Mouse (Mus musculus) NIH3T3 (cell line): ENCODE results near the gene Cog2.

Experiments used
- DNase-seq: peaks from one replicate; pipeline ENCODE4 v3.0.0-alpha.2; 2012; ENCODE audit warnings: low read depth

The Cog2 gene

GRCm38 (mm10) chr8:124517142-124517541 lies 3.4 kb upstream of the Cog2 start:
- no peak for DNase-seq

GRCm38 (mm10) chr8:124521946-124522345 lies 1.4 kb downstream of the Cog2 start:
- no peak for DNase-seq

DNA sequence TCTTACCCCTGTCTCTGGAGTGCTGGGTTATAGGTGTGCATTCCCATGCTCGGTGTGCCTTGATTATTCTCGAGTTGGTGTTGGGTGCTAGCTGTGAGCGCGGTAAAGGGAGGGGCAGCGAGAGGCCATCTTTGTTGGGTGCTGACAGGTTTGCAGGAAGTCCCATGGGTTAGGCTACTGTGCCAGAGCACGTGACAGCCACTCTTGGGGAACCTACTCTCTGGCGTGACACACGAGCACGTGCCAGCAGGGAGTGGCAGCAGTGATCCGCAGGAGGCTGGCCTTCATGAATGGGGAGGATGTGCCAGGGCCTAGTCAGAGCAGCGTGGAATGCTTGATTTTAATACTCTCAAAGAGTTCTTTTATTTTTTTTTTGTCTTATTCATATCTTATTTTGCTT lies 5.7 kb downstream of the Cog2 start:
- no peak for DNase-seq

GRCm38 (mm10) chr8:124530076-124530475 lies 9.5 kb downstream of the Cog2 start:
- no peak for DNase-seq

GRCm38 (mm10) chr8:124530556-124530955 lies 10.0 kb downstream of the Cog2 start:
- no peak for DNase-seq

GRCm38 (mm10) chr8:124530996-124531395 lies 10.4 kb downstream of the Cog2 start:
- DNase-seq: no peak

DNA sequence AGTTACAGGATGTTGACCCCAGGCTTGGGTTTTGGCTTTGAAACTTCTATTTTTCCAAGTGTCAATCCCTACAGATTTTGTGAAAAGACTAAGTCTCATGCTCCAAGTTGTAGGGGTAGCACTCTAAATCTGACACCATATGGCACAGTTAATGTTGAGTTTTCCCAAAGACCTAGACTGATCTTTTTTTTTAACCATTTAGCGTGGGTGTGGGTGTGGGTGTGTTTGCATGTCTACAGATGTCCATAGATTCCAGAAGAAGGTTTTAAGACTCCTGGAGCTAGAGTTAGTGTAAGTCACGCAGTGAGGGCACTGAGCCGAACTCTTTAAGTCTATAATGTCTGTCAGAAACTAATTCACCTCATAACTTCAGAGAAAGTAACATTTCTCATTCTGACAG lies 12.1 kb downstream of the Cog2 start:
- DNase-seq: no peak

DNA sequence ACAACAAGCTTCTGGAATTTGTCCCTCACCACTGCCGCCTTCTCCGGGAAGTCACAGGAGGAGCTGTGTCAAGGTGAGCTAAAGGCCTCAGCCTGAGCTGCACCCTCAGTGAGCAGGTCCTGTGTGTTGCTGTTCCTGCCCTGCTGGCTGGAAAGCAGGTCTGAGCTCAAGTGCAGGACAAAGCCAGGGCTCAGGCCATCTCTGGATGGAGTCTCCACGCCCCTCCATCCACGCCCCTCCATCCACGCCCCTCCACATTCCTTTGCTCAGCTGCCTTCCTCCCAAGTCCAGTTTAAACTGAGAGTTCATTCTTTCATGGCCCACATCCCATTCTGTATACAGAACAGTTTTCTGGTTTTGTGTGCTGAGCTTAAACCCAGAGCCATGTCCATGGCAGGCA lies 14.9 kb downstream of the Cog2 start:
- no peak for DNase-seq

DNA sequence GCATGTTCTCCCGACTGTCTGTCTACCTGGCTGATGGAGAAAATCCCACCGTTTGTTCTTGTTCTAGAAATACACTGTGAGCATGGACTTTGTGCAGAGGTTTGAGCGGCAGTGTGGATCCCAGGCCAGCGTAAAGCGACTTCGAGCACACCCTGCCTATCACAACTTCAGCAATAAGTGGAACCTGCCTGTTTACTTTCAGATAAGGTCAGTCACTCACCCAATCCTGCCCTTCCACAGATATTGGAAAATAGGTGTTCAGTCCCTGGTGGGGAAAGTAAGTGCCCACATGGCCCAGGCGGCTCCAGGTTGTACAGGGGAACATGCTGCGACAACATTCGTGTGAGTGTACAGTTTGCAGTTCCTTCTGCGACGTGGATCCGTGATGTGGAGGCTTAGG lies 20.3 kb downstream of the Cog2 start:
- DNase-seq: no peak

GRCm38 (mm10) chr8:124542001-124542400 lies 21.4 kb downstream of the Cog2 start:
- no peak for DNase-seq

- DNase-seq: no peak
These were observed 22.7 kb downstream of the Cog2 start for GRCm38 (mm10) chr8:124543272-124543671.

DNA sequence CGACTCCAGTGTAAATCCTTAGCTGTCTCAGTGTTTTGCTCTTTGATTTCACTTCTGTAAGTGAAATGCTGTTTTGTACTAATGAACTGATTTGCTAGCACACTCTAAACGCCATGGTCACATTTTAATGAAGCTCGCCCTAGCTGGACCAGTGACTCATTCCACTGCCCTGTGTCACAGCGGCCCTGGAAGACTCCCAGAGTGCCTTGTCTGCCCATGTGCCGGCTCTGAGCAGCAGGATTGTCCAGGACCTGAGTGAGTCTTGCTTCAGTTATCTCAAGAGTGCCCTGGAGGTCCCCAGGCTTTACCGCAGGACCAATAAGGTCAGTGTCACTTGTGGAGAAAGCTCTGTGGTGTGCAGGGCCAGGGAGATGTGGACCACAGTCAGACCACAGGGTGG lies 25.8 kb downstream of the Cog2 start:
- DNase-seq: no peak

- DNase-seq: no peak
These were observed 26.2 kb downstream of the Cog2 start for GRCm38 (mm10) chr8:124546815-124547214.

GRCm38 (mm10) chr8:124547269-124547668 lies 26.7 kb downstream of the Cog2 start:
- DNase-seq: no peak

- no peak for DNase-seq
These were observed 27.6 kb downstream of the Cog2 start for GRCm38 (mm10) chr8:124548187-124548586.

GRCm38 (mm10) chr8:124551011-124551661 lies 30.6 kb downstream of the Cog2 start:
- no peak for DNase-seq

GRCm38 (mm10) chr8:124555113-124555750 lies 34.7 kb downstream of the Cog2 start:
- no peak for DNase-seq

GRCm38 (mm10) chr8:124556164-124556563 lies 35.6 kb downstream of the Cog2 start:
- DNase-seq: no peak

GRCm38 (mm10) chr8:124556658-124557057 lies 36.1 kb downstream of the Cog2 start:
- DNase-seq: no peak

GRCm38 (mm10) chr8:124557476-124557875 lies 36.9 kb downstream of the Cog2 start:
- DNase-seq: no peak

- DNase-seq: no peak
These were observed 46.6 kb downstream of the Cog2 start for GRCm38 (mm10) chr8:124567126-124567525.

DNA sequence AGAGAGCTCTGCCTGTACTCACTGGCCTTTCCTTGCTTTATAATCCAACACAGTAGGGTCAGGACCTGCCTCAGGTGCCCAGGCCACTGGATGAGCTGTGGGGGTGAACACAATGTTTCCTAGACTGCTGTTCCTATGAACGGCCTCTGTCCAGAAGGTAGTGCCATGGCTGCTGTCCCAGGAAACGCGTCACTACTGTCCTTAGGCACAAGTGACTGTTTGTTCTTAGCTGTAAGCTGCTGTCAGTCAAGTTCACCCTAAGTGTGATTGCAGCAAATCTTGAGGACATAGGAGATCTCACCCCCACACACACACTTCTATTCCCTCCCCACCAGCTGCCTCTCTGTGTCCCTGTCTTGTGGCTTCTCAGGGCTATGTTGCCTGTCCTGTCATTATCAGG lies 47.0 kb downstream of the Cog2 start:
- DNase-seq: no peak

DNA sequence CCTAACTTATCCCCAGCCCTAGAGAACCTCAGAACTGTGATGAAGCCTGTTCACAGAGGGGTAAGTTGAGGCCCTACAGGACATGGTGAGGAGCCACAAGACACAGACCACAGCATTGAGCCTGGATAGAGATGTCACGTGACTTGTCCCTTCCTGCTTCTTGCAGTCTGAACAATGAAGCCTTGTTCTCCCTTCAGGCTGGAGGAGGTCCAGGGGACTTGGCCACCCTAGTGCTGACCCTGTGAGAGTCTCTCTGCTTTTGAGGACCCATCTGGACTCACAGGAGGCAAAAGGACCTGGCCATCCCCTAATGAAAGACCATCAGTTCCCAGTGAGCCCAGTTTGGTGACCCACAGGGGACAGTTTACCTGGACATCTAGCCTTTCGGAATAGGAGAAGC lies 48.5 kb downstream of the Cog2 start:
- DNase-seq: peak; percentile 55

DNA sequence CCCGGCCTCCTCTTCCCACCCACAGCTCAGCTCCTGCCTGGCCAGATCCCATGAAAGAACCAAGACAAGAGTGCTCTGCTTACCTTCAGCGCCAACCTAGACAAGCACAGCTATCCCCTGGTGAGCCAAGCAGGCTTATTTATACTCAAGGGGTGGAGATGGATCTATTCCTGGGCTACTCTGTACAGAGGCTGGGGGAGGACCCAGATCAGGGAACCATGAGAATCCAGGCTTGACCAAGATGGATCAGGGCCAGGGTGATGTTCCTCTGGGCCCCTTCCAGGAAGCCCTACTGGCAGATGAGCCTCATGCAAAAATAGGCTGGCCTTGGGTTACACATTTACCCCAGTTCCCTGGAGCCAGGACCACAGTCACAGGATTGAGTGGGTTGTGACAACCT lies 49.0 kb downstream of the Cog2 start, which contains the start of gene Agt:
TSS of gene Agt (minus strand) at position 114 of the 400 bp plus-strand sequence.
- peak; percentile 53 for DNase-seq
